Comparison of ENCODE assay signal across 13 mouse cellular contexts in genomic region chr2:134675465-134675864, GRCm38 (mm10).
"Had no signal": no experiment of that assay in that cellular context is flagged by ENCODE, and none has a peak within 500 bp of the region (broad histone marks: within the 10 kb centered on the region; RNA-seq: fewer than 3 reads in every experiment).

No protein-coding gene starts in this region.

- ATAC-seq: liver, postnatal 0 days; lung, postnatal 0 days; midbrain, embryonic 13.5 days; midbrain, embryonic 15.5 days had no signal

- DNase-seq: liver, postnatal 0 days; lung, adult 2 months; lung, postnatal 14 days; lung, postnatal 36 days; retina, postnatal 1 day; right cerebral cortex, adult 18-20 months; right cerebral cortex, postnatal 14 days; thymus, adult 2 months; thymus, postnatal 25 days; thymus, postnatal 4 days had no signal
